Mouse (Mus musculus) neural tube, embryonic 12.5 days (tissue): Measurements from ENCODE around the gene Atp5j. TPM values are rescaled to one million over a fixed set of nuclear protein-coding genes. Genes with fewer than 3 reads are reported as not detected.

Experiments used
- ATAC-seq: fragments of 200-750 bp; cut with Nextera tagmentation; 2 replicates; pipeline ENCODE4 v1.8.0; 2017; ENCODE audit warnings: low read depth, mild to moderate bottlenecking, moderate TSS enrichment, moderate library complexity; ENCODE audit not compliant: low FRiP score
- H3K27ac ChIP-seq: fragments of 300-500 bp; sonication (generic); 2 replicates; pipeline ENCODE4 v1.5.1; 2016
- H3K27me3 ChIP-seq: fragments of 300-500 bp; sonication (generic); replicated peaks from 2 replicates; pipeline ENCODE4 v1.6.1; 2016; ENCODE audit warnings: mild to moderate bottlenecking
- H3K36me3 ChIP-seq: fragments of 300-500 bp; sonication (generic); 2 replicates; pipeline ENCODE4 v1.6.1; 2016; ENCODE audit warnings: mild to moderate bottlenecking
- H3K4me1 ChIP-seq: fragments of 300-500 bp; sonication (generic); 2 replicates; pipeline ENCODE4 v1.6.1; 2016
- H3K4me2 ChIP-seq: fragments of 300-500 bp; sonication (generic); replicated peaks from 2 replicates; pipeline ENCODE4 v1.6.1; 2016; ENCODE audit warnings: mild to moderate bottlenecking
- H3K4me3 ChIP-seq: fragments of 300-500 bp; sonication (generic); 2 replicates; pipeline ENCODE4 v1.5.1; 2016
- H3K9ac ChIP-seq: fragments of 300-500 bp; sonication (generic); 2 replicates; pipeline ENCODE4 v1.6.1; 2016; ENCODE audit warnings: mild to moderate bottlenecking
- H3K9me3 ChIP-seq: fragments of 300-500 bp; sonication (generic); 2 replicates; pipeline ENCODE4 v1.6.1; 2016; ENCODE audit warnings: mild to moderate bottlenecking
- WGBS: fragments of 180-500 bp; shearing (Covaris S2); methylation state at CpG from one replicate; pipeline ENCODE4 v1.1.7; 2016; 5-methylcytosine and 5-hydroxymethylcytosine counted together
- polyA plus RNA-seq: library from polyadenylated mRNA; unstranded; fragments of >200 nt; fragmentation: Nextera tagmentation; extraction: Ambion mirVana; gene quantifications from 2 replicates; pipeline ENCODE4 v1.2.1, GENCODE M21; 2016

The Atp5j gene
- 739 and 746 TPM in 2 replicates for polyA plus RNA-seq

DNA sequence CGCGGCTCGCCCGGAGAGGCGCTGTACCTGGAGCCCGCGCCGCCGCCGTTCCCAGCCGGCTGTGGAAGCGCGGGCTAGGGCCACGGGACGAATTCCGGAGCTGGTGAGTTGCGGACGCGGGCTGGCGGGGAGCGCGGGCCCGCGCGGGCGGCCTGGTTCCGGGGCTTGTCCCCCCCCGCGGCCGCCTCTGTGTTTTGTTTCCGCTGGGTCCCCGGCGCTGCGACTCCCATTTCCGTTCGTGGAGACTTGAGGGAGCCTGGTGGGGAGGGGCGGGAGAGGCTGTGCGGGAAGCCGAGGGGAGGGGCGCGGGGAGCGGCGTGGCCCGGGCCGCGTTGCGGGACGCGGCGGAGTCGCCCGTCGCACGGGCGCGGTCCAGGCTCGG, at the start of gene Atp5j:
TSS of gene Atp5j (minus strand) at position 185 of the 382 bp plus-strand sequence.
- WGBS = under 1% methylated on average over 57 of the region's 57 CpGs
- peak; percentile 71 for ATAC-seq

DNA sequence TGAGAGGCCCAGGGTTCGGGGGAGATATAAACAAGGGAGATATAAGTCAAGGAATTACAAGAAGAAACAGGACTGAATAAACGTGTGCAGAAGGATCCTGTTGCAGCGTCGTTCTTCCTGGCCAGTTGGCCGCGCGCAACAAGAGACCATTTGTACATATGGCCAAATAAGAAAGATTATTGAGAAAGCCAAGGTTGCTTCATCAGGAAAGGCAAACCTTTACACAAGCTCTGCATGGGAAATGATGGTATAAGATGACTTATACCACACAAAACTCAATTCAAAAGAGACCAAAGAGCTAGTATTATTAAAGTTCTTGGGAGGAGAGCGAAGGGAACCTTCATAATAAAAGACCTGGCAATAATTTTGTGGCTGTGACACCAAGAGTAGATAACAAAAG, 49.1 kb upstream of the Atp5j start:
- no peak for ATAC-seq
- Histone ChIP-seq H3K4me1 (no peaks in the 10 kb centered on the region), H3K4me2 (no peak overlapping the region), H3K4me3 (no peak overlapping the region), H3K27ac (no peak overlapping the region), H3K36me3 (no peaks in the 10 kb centered on the region), H3K9me3 (no peaks in the 10 kb centered on the region), H3K27me3 (no peaks in the 10 kb centered on the region), H3K9ac (no peak overlapping the region)
- 89% methylated on average over 8 of the region's 8 CpGs for WGBS

More for the DNA sequence above, at the start of gene Atp5j:
- Histone ChIP-seq H3K27me3 (no peaks in the 10 kb centered on the region), H3K4me1 (peaks cover 20% of the 10 kb centered on the region; the same call in 1 of the 2 replicates), H3K36me3 (peaks cover 15% of the 10 kb centered on the region), H3K4me2 (peak within 1 kb of the TSS; percentile 84), H3K27ac (peak within 1 kb of the TSS; percentile 96), H3K4me3 (peak within 1 kb of the TSS; percentile 91), H3K9ac (peak within 1 kb of the TSS; percentile 98), H3K9me3 (no peaks in the 10 kb centered on the region)

DNA sequence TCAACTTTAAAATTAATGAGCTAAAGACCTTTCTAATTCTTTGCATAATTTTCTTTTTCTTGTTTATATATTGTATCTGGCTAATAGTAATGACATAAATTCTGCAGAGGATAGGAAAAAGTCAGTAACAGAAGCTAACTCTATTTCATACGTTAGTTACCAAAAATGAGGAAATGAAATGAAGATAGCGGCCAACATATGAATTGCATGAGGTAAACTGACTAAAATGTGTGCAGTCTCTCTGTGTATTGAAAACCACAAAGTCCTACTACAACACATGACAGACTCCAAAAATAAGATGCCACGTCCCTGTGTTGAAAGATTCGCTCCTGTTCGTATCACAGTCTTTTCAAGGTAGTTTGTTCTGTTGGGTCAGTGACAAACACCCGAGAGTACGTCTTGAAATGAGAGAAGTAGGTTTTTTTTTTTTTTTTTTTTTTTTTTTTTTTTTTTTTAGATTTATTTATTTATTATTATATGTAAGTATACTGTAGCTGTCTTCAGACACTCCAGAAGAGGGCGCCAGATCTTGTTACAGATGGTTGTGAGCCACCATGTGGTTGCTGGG, 46.4 kb upstream of the Atp5j start:
- ATAC-seq = no peak

DNA sequence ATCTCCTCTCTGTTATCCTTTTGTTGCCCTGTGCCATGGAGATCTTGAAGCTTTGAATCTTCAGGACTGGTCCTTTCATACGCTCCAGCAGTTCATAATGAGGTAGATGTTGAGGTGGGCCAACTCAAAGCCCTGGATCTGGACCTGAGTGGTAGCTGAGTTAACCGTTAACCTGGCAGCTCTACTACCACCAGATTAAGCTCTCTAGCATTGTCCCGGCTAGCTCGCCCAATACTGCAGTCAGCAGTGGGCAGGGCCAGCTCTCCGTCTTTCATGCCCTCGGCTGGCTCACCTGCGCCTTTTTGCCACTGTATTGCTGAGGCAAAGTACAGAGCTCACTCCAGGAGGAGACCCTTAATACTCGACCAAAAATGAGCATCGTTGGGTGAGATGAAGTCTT, 45.7 kb upstream of the Atp5j start:
- H3K9ac ChIP-seq = no peak overlapping the region
- 90% methylated on average over 9 of the region's 9 CpGs for WGBS
- no peak for ATAC-seq
- H3K36me3 ChIP-seq = no peaks in the 10 kb centered on the region
- H3K4me1 ChIP-seq = no peaks in the 10 kb centered on the region
- no peaks in the 10 kb centered on the region for H3K9me3 ChIP-seq
- no peak overlapping the region for H3K27ac ChIP-seq
- no peak overlapping the region for H3K4me2 ChIP-seq
- no peaks in the 10 kb centered on the region for H3K27me3 ChIP-seq
- H3K4me3 ChIP-seq = no peak overlapping the region

More for the DNA sequence above, 46.4 kb upstream of the Atp5j start:
- Histone ChIP-seq H3K9me3 (no peaks in the 10 kb centered on the region), H3K27me3 (no peaks in the 10 kb centered on the region), H3K4me2 (no peak overlapping the region), H3K27ac (no peak overlapping the region), H3K9ac (no peak overlapping the region), H3K4me1 (no peaks in the 10 kb centered on the region), H3K4me3 (no peak overlapping the region), H3K36me3 (no peaks in the 10 kb centered on the region)
- 88% methylated on average over 8 of the region's 8 CpGs for WGBS

DNA sequence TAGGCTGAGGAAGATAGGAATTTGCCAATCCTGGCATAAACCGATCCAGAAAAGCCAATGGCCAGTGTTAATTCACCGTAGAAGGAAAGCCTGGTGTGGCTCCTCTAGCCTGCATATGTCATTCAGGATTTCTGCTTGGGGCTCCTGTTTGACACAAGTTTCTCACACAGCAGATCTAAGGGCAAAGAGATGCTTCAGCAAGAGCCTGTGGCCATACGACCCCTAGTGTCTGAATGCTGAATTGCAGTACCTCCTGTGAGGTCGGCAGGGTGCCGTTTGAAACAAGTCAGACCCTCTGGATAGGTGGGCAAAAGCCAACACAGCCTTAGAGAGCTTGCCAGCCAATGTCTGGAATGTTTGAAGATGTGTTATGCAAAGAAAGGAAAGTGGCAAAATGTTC, 43.7 kb upstream of the Atp5j start:
- whole genome bisulfite sequencing = 18% methylated on average over 5 of the region's 5 CpGs
- Histone ChIP-seq H3K9me3 (no peaks in the 10 kb centered on the region), H3K4me2 (no peak overlapping the region), H3K4me1 (no peaks in the 10 kb centered on the region), H3K27ac (no peak overlapping the region), H3K27me3 (no peaks in the 10 kb centered on the region), H3K9ac (no peak overlapping the region), H3K36me3 (no peaks in the 10 kb centered on the region), H3K4me3 (no peak overlapping the region)
- ATAC-seq = peak; percentile 50; the same call in 1 of the 2 replicates

DNA sequence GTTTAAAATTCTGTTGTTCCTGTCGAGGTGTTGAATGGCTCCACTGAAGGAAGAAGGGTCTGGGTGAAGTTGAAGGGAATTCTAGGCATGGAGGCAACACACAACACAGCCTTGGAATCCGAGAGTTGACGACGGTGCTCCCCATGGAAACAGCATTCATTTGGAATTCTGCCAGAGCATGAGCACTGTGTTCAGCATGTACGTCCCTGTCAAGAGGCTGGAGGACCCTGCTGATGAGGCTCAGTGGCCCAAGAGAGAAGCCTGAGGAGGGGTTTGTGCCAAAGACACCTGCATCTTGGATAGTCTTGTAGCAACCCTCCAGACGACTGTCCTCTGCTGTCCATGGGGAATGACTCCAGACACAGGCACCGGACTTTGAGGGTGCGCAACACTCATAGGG, 40.7 kb upstream of the Atp5j start:
- no peaks in the 10 kb centered on the region for H3K9me3 ChIP-seq
- H3K4me3 ChIP-seq = no peak overlapping the region
- no peak overlapping the region for H3K27ac ChIP-seq
- peak; percentile 53; the same call in 1 of the 2 replicates for ATAC-seq
- no peaks in the 10 kb centered on the region for H3K36me3 ChIP-seq
- no peaks in the 10 kb centered on the region for H3K4me1 ChIP-seq
- no peak overlapping the region for H3K9ac ChIP-seq
- WGBS = 57% methylated on average over 8 of the region's 8 CpGs
- no peak overlapping the region for H3K4me2 ChIP-seq
- no peaks in the 10 kb centered on the region for H3K27me3 ChIP-seq

DNA sequence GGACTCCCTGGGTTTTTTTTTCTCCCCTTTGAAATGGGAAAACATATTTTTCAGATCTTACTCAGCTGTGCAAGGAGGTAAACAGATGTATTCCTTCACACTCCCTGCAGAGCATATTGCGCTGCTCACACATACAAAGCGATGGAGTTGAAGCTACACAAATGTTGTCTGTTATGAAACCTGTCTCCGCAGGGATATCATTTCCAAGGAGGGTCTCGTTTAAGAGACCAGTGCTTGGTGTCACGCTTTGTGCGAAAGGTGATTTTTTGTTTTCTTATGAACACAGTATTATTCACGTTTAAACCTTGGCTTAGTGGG, 40.3 kb upstream of the Atp5j start:
- H3K4me1 ChIP-seq = no peaks in the 10 kb centered on the region
- 92% methylated on average over 7 of the region's 7 CpGs for WGBS
- ATAC-seq = no peak
- no peaks in the 10 kb centered on the region for H3K9me3 ChIP-seq
- H3K4me3 ChIP-seq = no peak overlapping the region
- no peaks in the 10 kb centered on the region for H3K27me3 ChIP-seq
- H3K36me3 ChIP-seq = no peaks in the 10 kb centered on the region
- no peak overlapping the region for H3K9ac ChIP-seq
- H3K27ac ChIP-seq = no peak overlapping the region
- H3K4me2 ChIP-seq = no peak overlapping the region

DNA sequence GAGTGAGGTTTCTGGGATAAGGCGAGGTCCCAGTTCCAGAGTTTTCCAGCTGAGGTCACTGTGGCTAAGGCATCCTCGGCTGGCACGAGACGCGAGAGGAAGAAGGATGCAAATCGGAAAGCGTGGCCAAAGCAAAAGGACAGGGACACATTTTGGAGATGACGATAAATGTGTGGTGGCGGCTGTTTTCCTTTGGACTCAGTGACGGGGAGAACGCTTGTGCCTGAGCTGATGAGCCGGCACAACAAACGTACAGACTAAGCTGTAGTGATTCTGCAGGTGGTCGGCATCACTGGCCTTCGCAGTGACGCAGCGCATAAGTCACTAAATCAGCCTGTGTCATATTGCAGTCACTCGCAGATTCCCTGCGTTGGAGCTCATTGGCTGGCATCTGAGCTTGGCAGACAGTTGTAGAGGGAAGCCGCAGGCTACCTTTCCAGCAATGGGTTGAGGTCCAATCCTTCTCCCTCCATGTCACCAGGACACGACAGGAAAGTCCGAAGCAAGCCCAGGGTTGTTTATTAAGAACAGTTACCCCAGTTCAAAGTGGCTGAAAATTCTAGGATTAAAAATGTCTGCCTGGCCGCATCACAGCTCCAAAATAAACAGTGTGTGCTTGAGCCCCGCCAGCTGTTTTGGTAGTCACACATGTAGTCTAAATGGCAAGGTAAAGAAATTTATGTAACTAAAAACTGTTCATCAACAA, 39.7 kb upstream of the Atp5j start:
- Histone ChIP-seq H3K9me3 (no peaks in the 10 kb centered on the region), H3K4me1 (no peaks in the 10 kb centered on the region), H3K27ac (no peak overlapping the region), H3K27me3 (no peaks in the 10 kb centered on the region), H3K4me2 (no peak overlapping the region), H3K4me3 (no peak overlapping the region), H3K36me3 (no peaks in the 10 kb centered on the region), H3K9ac (no peak overlapping the region)
- ATAC-seq = no peak
- 85% methylated on average over 24 of the region's 24 CpGs for WGBS

DNA sequence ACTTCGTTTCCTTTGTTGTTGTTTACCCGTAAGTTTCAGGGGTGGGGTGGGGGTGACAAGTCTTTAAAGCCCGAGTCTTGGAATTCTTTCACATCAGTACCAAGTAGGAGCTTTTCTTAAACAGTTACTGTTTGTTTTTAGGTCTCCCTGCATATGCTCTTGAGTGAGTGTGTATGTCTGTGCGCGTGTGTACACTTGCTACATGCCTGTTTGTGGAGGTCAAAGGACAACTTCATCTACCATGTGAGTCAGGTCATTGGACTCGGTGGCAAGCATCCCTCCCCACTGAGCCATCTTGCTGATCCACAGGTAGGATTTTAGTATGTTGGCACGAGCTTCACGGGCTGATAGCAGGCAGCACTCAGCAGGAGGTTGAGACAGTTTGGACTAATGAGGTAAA, 38.4 kb upstream of the Atp5j start:
- H3K27me3 ChIP-seq = no peaks in the 10 kb centered on the region
- H3K4me3 ChIP-seq = no peak overlapping the region
- no peaks in the 10 kb centered on the region for H3K9me3 ChIP-seq
- 86% methylated on average over 8 of the region's 8 CpGs for WGBS
- H3K27ac ChIP-seq = no peak overlapping the region
- H3K4me1 ChIP-seq = no peaks in the 10 kb centered on the region
- no peak for ATAC-seq
- H3K36me3 ChIP-seq = no peaks in the 10 kb centered on the region
- H3K4me2 ChIP-seq = no peak overlapping the region
- H3K9ac ChIP-seq = no peak overlapping the region

DNA sequence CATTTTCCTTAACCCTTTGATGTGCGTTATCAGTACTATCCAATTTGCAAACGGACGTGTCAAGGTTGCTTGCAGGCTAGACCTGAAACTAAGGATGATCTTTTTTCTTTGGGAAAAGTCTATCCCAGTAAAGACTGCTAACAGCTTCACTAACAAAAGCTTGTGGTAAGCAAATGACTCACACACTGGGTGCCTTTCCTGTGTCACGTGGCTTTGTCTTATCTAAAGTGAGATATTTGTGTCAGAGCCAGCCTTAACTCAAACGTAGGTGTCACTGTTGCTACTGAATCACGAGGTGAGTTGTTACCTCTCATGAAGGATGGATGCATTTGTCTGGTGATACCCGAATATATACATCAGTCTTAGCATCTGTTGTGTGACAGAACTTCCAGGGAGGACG, 29.2 kb upstream of the Atp5j start:
- Histone ChIP-seq H3K4me1 (no peaks in the 10 kb centered on the region), H3K4me3 (no peak overlapping the region), H3K4me2 (no peak overlapping the region), H3K9ac (no peak overlapping the region), H3K27me3 (no peaks in the 10 kb centered on the region), H3K36me3 (peaks cover 25% of the 10 kb centered on the region), H3K9me3 (no peaks in the 10 kb centered on the region), H3K27ac (no peak overlapping the region)
- WGBS = 92% methylated on average over 8 of the region's 8 CpGs
- no peak for ATAC-seq

DNA sequence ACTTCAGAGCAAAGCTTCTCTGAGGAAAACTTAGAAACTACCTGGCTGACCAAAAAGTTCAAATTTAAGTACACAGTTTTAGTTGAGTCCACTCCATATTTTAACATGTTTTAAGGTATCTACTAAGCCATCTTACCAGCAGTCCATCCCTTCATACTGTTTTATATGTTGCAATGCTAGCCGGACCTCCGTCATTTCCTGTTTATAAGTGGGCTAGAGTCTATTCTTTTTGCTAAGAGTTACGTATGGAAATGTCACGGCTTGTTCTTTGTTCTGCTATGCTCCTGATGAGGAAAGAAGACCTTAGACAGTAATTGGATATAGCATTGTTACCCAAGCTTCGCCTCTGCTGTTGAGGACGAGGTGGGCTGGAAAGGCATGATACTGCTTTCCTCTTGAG, 18.1 kb upstream of the Atp5j start:
- 95% methylated on average over 6 of the region's 6 CpGs for WGBS
- no peak for ATAC-seq
- Histone ChIP-seq H3K9me3 (no peaks in the 10 kb centered on the region), H3K27ac (no peak overlapping the region), H3K36me3 (peaks cover 61% of the 10 kb centered on the region), H3K27me3 (no peaks in the 10 kb centered on the region), H3K4me2 (no peak overlapping the region), H3K4me3 (no peak overlapping the region), H3K4me1 (no peaks in the 10 kb centered on the region), H3K9ac (no peak overlapping the region)

DNA sequence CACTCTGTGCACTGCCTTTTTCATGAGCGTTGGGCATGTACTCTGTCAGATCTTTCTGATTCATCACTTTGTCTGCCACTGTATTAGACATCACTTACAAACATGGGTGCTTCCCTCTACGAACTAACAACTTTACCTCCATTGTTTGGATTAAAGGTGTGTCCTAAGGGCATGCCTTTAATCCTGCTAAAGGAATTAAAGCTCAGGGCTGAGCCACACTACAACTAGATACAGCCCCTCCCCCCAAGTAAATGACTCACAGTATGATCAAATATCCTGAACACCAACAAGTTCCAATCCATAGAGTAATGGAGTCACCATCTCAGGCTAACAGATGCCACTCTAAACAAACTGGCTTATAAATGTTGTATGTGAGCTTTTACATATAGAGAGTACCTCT, 3.2 kb upstream of the Atp5j start:
- no peak overlapping the region for H3K4me3 ChIP-seq
- no peaks in the 10 kb centered on the region for H3K27me3 ChIP-seq
- ATAC-seq = no peak
- peaks cover 5% of the 10 kb centered on the region for H3K36me3 ChIP-seq
- no peak overlapping the region for H3K4me2 ChIP-seq
- H3K9ac ChIP-seq = no peak overlapping the region
- H3K9me3 ChIP-seq = no peaks in the 10 kb centered on the region
- 93% methylated on average over 2 of the region's 2 CpGs for WGBS
- H3K4me1 ChIP-seq = peaks cover 20% of the 10 kb centered on the region; the same call in 1 of the 2 replicates
- no peak overlapping the region for H3K27ac ChIP-seq
